Mouse (Mus musculus): ENCODE measurements at regions not wholly inside any gene's neighbourhood (a gene's known extent, or its start where the extent isn't known, plus 50 kb on each side); places are given as distances from the start of the nearest gene placed in this dataset.

DNA sequence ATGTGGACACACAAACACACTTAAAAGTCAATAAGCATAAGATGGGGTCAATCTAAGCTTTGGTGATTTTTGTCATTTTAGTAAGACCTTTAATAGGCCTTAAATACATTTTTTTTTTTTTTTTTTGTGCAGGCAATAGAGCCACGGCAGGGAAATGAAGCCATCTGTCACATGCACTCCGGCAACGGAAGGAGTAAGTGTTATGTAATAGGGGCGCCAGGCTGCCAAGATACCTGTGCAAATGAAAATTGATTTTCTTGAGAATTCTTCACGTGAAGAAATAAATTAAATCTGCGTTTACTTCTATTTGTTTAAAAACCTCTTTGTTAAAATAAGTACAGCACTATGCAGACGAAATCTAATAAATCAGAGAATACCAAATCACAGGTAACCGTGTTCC is 54.6 kb upstream of the Card11 start:
- no peak for DNase-seq (ENCODE audit: low read depth, low spot score)

- no peak for DNase-seq (ENCODE audit: low read depth, low spot score)
These were observed 55.4 kb upstream of the Card11 start for GRCm38 (mm10) chr5:141055596-141056343.

DNA sequence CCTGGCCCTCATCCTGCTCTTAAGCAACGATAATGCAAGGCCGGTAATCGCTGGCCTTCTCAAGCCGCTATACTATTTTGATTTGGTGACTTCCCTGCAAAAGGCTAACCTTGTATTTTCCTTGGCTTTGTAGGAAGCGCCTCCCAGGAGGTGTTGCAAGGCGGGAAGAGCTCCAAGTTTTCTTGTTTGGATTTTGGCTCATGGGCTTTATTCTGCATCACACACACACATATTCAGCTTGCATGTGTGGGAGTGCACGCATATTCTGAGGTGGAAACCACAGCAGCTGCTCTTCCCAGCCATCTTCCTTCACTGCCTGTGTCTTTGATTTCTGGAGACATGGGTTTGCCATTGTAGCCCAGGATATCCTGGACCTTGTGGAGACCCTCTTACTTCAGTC is 57.8 kb upstream of the Card11 start:
- peak; percentile 74 for DNase-seq (ENCODE audit: low read depth, low spot score)

DNA sequence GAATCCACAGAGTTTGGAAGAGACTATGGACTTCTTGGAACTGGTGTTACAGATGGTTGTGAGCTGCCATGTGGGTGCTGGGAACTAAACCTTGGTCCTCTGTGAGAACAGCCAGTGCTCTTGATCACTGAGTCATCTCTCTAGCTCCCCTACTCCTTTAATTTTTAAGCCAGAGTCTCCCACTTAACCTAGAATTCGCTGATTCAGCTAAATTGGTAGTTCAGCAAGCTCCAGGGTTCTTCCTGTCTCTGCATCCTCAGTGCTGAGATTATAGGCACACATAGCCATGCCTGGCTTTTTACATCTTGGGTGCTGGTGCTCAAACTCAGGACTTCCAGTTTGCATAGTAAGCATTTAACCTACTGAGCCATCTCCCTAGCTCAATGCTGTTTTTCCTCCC is 58.5 kb upstream of the Card11 start:
- no peak for DNase-seq (ENCODE audit: low read depth, low spot score)

- DNase-seq (ENCODE audit: low read depth, low spot score), result no peak
These were observed 61.8 kb upstream of the Card11 start for GRCm38 (mm10) chr5:141062144-141062543.

GRCm38 (mm10) chr5:141067561-141067960 is 67.2 kb upstream of the Card11 start:
- DNase-seq (ENCODE audit: low read depth, low spot score), result no peak

- no peak for DNase-seq (ENCODE audit: low read depth, low spot score)
These were observed 74.1 kb upstream of the Card11 start for GRCm38 (mm10) chr5:141074457-141074856.

DNA sequence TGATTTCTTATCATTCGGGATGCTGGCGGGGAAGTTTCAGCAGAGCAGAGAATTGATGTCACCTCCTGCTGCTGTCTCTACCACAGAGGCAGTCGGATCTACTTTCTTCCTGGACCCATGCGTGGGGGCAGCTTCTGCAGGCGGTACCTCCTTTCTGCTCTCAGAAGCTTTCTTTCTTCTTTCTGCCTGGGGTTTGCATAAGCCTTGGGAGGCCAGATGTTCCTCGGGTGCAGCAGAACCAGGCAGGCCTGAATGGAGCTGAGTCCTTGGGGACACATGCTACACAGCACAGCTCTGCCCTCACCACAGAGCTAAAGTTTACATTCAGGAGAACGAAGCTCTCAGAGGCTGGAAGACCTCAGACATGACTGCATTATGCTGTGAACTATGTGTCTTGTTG is 75.8 kb upstream of the Card11 start:
- DNase-seq (ENCODE audit: low read depth, low spot score), result no peak

GRCm38 (mm10) chr5:141076942-141077341 is 76.6 kb upstream of the Card11 start:
- DNase-seq (ENCODE audit: low read depth, low spot score), result no peak

GRCm38 (mm10) chr5:141080896-141081295 is 80.5 kb upstream of the Card11 start:
- no peak for DNase-seq (ENCODE audit: low read depth, low spot score)

- DNase-seq (ENCODE audit: low read depth, low spot score), result no peak
These were observed 83.8 kb upstream of the Card11 start for GRCm38 (mm10) chr5:141084056-141084730.

DNA sequence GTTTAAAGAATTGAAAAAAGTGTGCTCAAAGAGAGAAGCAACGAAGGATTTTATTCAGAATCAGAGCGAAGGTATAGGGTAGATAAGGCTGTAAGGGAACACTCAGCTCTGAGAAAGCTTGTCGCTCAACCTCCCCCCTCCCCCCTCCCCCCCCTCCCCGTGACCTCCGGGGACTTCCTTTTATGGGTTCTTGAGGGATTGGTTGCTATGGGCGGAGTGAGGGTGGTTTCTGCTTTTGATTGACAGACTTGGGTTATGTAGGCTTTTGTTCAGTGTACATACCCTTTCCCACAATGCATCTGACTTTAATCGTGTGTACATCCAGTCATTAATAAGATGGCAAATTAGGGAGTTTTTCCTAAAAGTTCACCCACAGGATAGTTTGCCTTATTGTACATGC is 84.4 kb upstream of the Card11 start:
- DNase-seq (ENCODE audit: low read depth, low spot score), result no peak

- DNase-seq (ENCODE audit: low read depth, low spot score), result no peak
These were observed 91.3 kb upstream of the Card11 start for GRCm38 (mm10) chr5:141091676-141092075.

DNA sequence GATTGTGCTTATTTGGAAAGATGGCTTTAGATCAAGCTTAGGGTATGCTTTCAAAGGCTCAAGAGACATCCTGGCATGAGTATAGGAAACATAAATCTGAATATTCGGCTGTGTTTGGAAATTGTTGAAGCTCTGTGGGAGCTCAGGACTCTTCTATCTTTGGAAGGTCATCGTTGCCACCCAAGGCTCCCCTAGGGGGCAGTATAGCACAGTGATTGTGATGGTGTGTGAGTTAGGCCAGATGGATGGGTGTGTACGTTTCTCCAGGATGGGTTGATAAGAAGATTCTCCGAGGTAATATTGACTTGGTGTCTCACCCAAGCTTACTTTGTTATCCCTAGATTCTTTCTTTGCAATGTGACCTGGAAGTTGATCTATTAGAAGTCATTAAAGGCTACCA is 93.3 kb upstream of the Card11 start:
- no peak for DNase-seq (ENCODE audit: low read depth, low spot score)

DNA sequence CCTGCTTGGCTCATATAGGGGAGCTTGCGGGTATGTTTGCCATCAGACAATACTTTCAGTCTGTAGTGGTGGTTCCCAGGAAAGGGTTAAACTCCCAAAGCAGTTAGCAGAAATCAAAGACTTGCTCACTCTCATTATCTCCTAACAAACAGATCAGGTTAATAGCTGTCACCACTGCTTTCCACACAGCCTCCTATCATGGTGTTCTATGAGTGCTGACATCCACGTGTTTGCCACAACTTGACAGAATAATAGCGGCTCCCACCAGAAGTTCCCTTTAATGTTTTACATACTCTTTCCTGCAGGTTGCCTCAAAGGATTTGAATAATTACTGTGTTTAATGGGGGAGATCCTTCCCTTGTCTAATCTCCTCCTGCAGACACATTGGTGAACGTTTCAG is 97.5 kb upstream of the Card11 start:
- DNase-seq (ENCODE audit: low read depth, low spot score), result no peak

GRCm38 (mm10) chr5:141111666-141112065 is 111.3 kb upstream of the Card11 start:
- DNase-seq (ENCODE audit: low read depth, low spot score), result no peak

GRCm38 (mm10) chr5:141115273-141115904 is 115.0 kb upstream of the Card11 start:
- no peak for DNase-seq (ENCODE audit: low read depth, low spot score)

DNA sequence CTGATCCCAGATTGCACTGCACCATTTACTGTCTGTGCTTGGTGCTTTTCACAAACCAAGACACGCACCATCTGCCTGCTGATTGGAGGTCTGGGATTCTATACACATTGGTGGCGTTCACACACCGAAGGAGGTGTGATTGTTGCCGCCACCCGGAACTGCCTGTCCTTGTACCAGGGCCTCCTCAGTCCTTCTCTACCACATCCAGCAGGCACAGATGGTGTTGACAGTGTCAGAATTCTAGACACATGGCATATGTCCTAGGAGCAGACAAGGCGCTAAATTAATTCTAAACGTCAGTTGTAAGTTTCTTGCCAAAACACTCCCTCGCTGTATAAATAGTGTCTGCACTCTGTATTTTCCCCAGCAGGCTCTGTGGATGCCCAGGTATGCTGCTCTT is 115.6 kb upstream of the Card11 start:
- DNase-seq (ENCODE audit: low read depth, low spot score), result peak; percentile 93

DNA sequence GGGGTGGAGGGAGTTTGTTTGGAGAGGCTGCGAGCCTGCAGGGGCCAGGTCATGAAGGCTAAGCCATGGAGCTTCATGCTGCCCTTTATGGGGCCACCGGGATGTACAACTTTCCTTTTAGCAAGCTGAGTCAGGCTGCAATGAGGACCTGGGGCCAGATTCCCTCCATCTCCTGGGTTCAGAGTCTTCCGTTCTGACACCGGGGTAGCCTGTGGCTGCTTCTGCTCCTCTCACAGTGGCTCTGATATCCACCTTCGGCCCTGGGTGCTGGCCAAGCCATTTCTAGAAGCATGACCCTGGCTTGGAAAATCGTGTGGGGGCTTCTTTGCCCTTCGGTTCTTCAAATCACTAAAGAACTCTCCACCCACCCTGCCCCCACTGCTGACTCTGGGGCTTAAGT is 115.4 kb upstream of the Sdk1 start:
- DNase-seq (ENCODE audit: low read depth, low spot score), result no peak

DNA sequence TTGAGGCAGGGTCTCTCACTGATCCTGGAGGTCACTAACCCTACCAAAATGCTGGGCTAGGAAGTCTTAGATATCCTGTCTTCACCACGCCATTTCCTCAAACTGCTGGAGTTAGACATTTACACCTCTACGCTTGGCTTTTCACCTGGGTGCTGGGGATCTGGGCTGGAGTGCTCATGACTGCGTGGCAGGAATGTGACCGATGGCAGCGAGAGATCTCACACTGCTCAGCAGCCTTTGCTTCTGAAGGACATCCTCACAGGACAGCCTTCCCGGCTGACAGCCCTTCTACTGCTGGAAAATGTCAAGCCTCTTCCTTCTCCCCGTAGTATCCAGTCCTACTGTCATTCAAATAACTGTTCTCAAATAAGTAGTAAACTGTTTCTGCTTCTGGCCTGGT is 114.8 kb upstream of the Sdk1 start:
- no peak for DNase-seq (ENCODE audit: low read depth, low spot score)

DNA sequence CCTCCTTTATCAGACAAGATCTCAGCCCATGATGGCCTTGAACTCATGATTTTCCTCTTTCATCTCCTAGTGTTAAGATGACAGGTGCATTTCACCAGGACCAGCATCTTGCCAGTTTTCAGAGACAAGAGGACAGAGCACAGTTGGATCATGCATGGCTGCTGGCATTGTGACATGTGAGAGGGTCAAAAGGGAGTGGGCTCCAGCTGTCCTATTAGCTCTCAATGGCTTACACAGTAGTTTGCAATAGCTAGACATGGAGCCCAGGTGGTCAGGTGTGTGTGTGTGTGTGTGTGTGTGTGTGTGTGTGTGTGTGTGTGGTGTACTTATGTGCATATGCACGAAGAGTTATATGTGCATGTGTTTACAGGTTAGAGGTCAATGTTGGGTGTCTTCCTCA is 110.3 kb upstream of the Sdk1 start:
- DNase-seq (ENCODE audit: low read depth, low spot score), result no peak

DNA sequence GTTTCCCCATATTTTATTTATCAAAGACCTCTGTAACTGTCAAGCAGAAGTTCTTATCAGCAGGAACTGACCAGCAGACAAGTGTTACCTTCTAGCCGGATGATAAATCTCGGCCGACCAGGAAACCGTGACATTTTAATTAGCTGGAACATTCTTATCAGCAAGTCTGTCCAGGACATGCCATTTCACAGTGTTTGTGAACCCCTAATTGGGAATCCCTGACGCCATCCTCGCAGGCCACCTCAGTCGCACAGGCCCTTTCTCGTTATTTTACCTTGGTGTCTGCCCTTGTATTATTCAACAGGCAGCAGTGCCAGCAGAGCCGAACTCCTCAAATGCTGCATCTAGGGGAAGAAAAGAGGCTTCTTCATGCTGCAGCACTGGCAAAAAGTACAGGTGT is 109.4 kb upstream of the Sdk1 start:
- no peak for DNase-seq (ENCODE audit: low read depth, low spot score)

- no peak for DNase-seq (ENCODE audit: low read depth, low spot score)
These were observed 105.1 kb upstream of the Sdk1 start for GRCm38 (mm10) chr5:141136239-141136638.
